Mouse (Mus musculus) thymus, postnatal 36 days (tissue): ENCODE results near the gene Epb41.

Experiments
- DNase-seq, 2 experiments: peaks; one replicate each; pipeline ENCODE4 v3.0.0; 2022; ENCODE audit warnings: mixed read lengths in 2 of 2

The Epb41 gene

GRCm38 (mm10) chr4:132074077-132074932 is 816 bp downstream of the Epb41 start, which contains the start of gene Gm10300:
Gm10300 (plus strand) TSS chr4:132074697.
- DNase-seq: peak; percentile 50 to 71

- DNase-seq: no peak
Observed at GRCm38 (mm10) chr4:132072946-132073345, 2.2 kb downstream of the Epb41 start.

GRCm38 (mm10) chr4:132072156-132072555 is 3.0 kb downstream of the Epb41 start:
- DNase-seq: no peak

- DNase-seq: no peak
Observed at GRCm38 (mm10) chr4:132071674-132072073, 3.4 kb downstream of the Epb41 start.

GRCm38 (mm10) chr4:132067938-132068235 is 7.2 kb downstream of the Epb41 start:
- no peak for DNase-seq

- DNase-seq: no peak
Observed at GRCm38 (mm10) chr4:132067112-132067937, 7.8 kb downstream of the Epb41 start.

GRCm38 (mm10) chr4:132066101-132066773 is 8.9 kb downstream of the Epb41 start:
- DNase-seq: no peak

- DNase-seq: no peak
Observed at GRCm38 (mm10) chr4:132065578-132065977, 9.5 kb downstream of the Epb41 start.

DNA sequence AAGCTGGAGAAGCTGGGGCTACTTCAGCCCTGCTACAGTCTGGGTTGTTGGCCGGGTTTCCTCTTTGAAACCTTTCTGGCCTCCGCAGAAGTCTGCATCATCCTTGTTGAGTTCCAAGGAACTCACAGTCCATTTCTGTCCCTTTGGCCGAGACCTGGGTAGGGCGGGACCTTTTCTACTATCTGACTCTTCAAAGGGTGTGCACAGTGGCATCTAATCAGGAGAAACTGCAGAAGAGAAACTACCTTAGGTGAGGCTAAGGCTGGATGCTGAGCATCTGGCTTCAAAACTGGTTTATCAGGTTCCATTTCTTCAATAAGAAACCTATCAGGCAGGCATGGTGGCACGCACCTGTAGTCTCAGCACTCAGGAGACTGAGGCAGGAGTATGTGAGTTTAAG is 10.6 kb downstream of the Epb41 start:
- DNase-seq: no peak

- DNase-seq: no peak
Observed at GRCm38 (mm10) chr4:132062934-132063884, 11.9 kb downstream of the Epb41 start.

DNA sequence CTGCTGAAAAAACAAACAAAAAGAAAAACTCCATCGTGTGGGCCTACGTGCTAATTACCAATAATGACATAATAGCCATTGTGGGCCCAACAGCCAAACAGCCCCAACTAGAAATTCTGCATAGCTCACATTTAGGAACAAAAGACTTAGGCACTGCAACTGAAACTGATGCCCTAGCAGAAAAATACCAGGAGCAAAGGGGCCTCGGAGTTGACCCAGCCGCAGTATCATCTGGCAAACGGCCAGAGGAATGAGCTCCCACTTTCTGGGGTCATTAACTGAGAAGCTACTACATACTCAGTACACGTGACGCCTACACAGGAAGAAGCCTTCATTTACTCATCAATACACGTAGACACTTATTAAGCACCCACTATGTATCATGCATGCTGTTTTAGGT is 12.8 kb downstream of the Epb41 start:
- DNase-seq: no peak

GRCm38 (mm10) chr4:132060040-132060832 is 14.9 kb downstream of the Epb41 start:
- DNase-seq: no peak

- no peak for DNase-seq
Observed at GRCm38 (mm10) chr4:132059541-132059940, 15.6 kb downstream of the Epb41 start.

DNA sequence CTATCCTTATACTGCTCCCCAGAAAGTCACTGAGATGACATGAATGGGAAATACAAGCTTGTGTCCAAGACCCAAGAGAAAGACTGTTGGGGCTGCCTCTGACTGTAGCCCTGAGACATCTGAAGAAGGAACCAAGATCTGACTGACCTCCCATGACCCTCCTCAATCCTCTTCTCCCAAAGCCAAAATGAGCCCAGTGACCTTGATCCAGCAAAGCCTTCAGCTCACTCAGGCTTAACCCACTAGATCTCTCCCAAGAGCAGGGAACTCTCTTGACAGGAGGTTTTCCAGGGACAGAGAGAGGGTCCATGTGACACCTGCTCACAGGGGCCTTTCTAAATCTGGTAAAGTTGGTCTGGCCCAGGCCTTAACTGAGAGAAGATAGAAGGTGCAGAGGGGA is 17.8 kb downstream of the Epb41 start:
- DNase-seq: no peak

GRCm38 (mm10) chr4:132051321-132052275 is 23.5 kb downstream of the Epb41 start:
- DNase-seq: no peak

- no peak for DNase-seq
Observed at GRCm38 (mm10) chr4:132049549-132050200, 25.4 kb downstream of the Epb41 start.

GRCm38 (mm10) chr4:132048995-132049404 is 26.1 kb downstream of the Epb41 start:
- DNase-seq: peak; percentile 86 to 96

GRCm38 (mm10) chr4:132048011-132048991 is 26.8 kb downstream of the Epb41 start:
- peak; percentile 59 to 72 for DNase-seq
